Mouse (Mus musculus) forebrain, embryonic 10.5 days (tissue): ENCODE data around the gene Dusp8. TPM values are rescaled to one million over a fixed set of nuclear protein-coding genes. Genes with fewer than 3 reads are reported as not detected.
"Not testable (repeated sequence)": the region's sequence is repeated elsewhere in the genome, so short reads cannot be mapped to it uniquely, and the experiment has no call there.

Source experiments
- DNase-seq: peaks from one replicate; pipeline ENCODE4 v3.0.0-alpha.2; 2017; ENCODE audit warnings: low spot score; ENCODE audit errors: extremely low spot score
- H3K27ac ChIP-seq: fragments of 300-500 bp; sonication (generic); 2 replicates; pipeline ENCODE4 v1.5.1; 2016; ENCODE audit warnings: mild to moderate bottlenecking
- H3K27me3 ChIP-seq: fragments of 300-500 bp; sonication (generic); 2 replicates; pipeline ENCODE4 v1.6.1; 2016; ENCODE audit warnings: mild to moderate bottlenecking; ENCODE audit not compliant: poor library complexity, severe bottlenecking
- H3K36me3 ChIP-seq: fragments of 300-500 bp; sonication (generic); replicated peaks from 2 replicates; pipeline ENCODE4 v1.6.1; 2016; ENCODE audit warnings: mild to moderate bottlenecking, moderate library complexity
- H3K4me1 ChIP-seq: fragments of 300-500 bp; sonication (generic); 2 replicates; pipeline ENCODE4 v1.6.1; 2016
- H3K4me3 ChIP-seq: fragments of 300-500 bp; sonication (generic); 2 replicates; pipeline ENCODE4 v1.5.1; 2016; ENCODE audit warnings: mild to moderate bottlenecking, moderate library complexity
- H3K9me3 ChIP-seq: fragments of 300-500 bp; sonication (generic); 2 replicates; pipeline ENCODE4 v1.6.1; 2016; ENCODE audit warnings: mild to moderate bottlenecking, moderate library complexity
- WGBS: fragments of 180-500 bp; shearing (Covaris S2); methylation state at CpG from one replicate; pipeline ENCODE4 v1.1.7; 2016; 5-methylcytosine and 5-hydroxymethylcytosine counted together
- polyA plus RNA-seq: library from polyadenylated mRNA; unstranded; fragments of >200 nt; fragmentation: Nextera tagmentation; extraction: Ambion mirVana; gene quantifications from 2 replicates; pipeline ENCODE4 v1.2.1, GENCODE M21; 2016

Dusp8 gene
- polyA plus RNA-seq = 3.6 and 7.3 TPM in 2 replicates

- H3K36me3 ChIP-seq = no peaks in the 10 kb centered on the region
- H3K4me1 ChIP-seq = peaks cover 61% of the 10 kb centered on the region
- H3K27me3 ChIP-seq = peaks cover 92% of the 10 kb centered on the region
- H3K27ac ChIP-seq = peak within 1 kb of the TSS; percentile 89
- peak within 1 kb of the TSS; percentile 74 for H3K4me3 ChIP-seq
- WGBS = under 1% methylated on average over 62 of the region's 63 CpGs
- peak; percentile 89 for DNase-seq
- no peaks in the 10 kb centered on the region for H3K9me3 ChIP-seq
These were observed at the start of gene Dusp8 for GRCm38 (mm10) chr7:142095183-142095931. Dusp8 (minus strand) TSS chr7:142095843.

- WGBS = 82% methylated on average over 1 of the region's 1 CpGs
- Histone ChIP-seq H3K4me3 (no peak within 1 kb of the TSS), H3K27ac (no peak within 1 kb of the TSS), H3K9me3 (no peaks in the 10 kb centered on the region), H3K36me3 (no peaks in the 10 kb centered on the region), H3K4me1 (no peaks in the 10 kb centered on the region), H3K27me3 (0 out of 2 replicates have a peak, but pooled peaks cover 4% of the 10 kb centered on the region)
- no peak for DNase-seq
These were observed 48.9 kb upstream of the Dusp8 start, which contains the start of gene Gm45337 for GRCm38 (mm10) chr7:142144507-142144906. Gm45337 (minus strand) TSS chr7:142144607.

- not testable (repeated sequence) for H3K9me3 ChIP-seq, H3K36me3 ChIP-seq, H3K4me1 ChIP-seq, H3K27ac ChIP-seq, H3K4me3 ChIP-seq, H3K27me3 ChIP-seq, DNase-seq
- 71% methylated on average over 1 of the region's 1 CpGs for WGBS
These were observed 47.9 kb upstream of the Dusp8 start for GRCm38 (mm10) chr7:142143506-142144010.

GRCm38 (mm10) chr7:142140696-142141095 is 45.1 kb upstream of the Dusp8 start:
- Histone ChIP-seq H3K27me3 (0 out of 2 replicates have a peak, but pooled peaks cover 4% of the 10 kb centered on the region), H3K36me3 (no peaks in the 10 kb centered on the region), H3K9me3 (no peaks in the 10 kb centered on the region), H3K4me1 (no peaks in the 10 kb centered on the region), H3K4me3 (no peak overlapping the region), H3K27ac (no peak overlapping the region)
- WGBS = 50% methylated on average over 1 of the region's 1 CpGs
- no peak for DNase-seq

- H3K4me3 ChIP-seq, H3K27ac ChIP-seq, H3K36me3 ChIP-seq, H3K9me3 ChIP-seq, DNase-seq, H3K27me3 ChIP-seq, H3K4me1 ChIP-seq: not testable (repeated sequence)
- 51% methylated on average over 2 of the region's 2 CpGs for WGBS
These were observed 40.3 kb upstream of the Dusp8 start, which contains the start of gene Gm39115 for GRCm38 (mm10) chr7:142135934-142136333. Gm39115 (minus strand) TSS chr7:142136034.

- WGBS = 70% methylated on average over 4 of the region's 4 CpGs
- Histone ChIP-seq H3K4me3 (no peak overlapping the region), H3K27me3 (no peaks in the 10 kb centered on the region), H3K36me3 (no peaks in the 10 kb centered on the region), H3K27ac (no peak overlapping the region), H3K4me1 (no peaks in the 10 kb centered on the region), H3K9me3 (no peaks in the 10 kb centered on the region)
- DNase-seq = no peak
These were observed 38.8 kb upstream of the Dusp8 start for GRCm38 (mm10) chr7:142134206-142134995.

GRCm38 (mm10) chr7:142128843-142129242 is 33.2 kb upstream of the Dusp8 start:
- no peaks in the 10 kb centered on the region for H3K9me3 ChIP-seq
- H3K36me3 ChIP-seq = no peaks in the 10 kb centered on the region
- DNase-seq = no peak
- H3K27me3 ChIP-seq = no peaks in the 10 kb centered on the region
- H3K4me3 ChIP-seq = no peak overlapping the region
- no peak overlapping the region for H3K27ac ChIP-seq
- no peaks in the 10 kb centered on the region for H3K4me1 ChIP-seq
- WGBS = 65% methylated on average over 4 of the region's 4 CpGs

GRCm38 (mm10) chr7:142120629-142121028 is 25.0 kb upstream of the Dusp8 start, which contains the start of gene Gm45618:
Gm45618 (minus strand) TSS chr7:142120729.
- H3K36me3 ChIP-seq, H3K27me3 ChIP-seq, H3K4me3 ChIP-seq, H3K4me1 ChIP-seq, H3K27ac ChIP-seq, H3K9me3 ChIP-seq, DNase-seq: not testable (repeated sequence)
- 85% methylated on average over 1 of the region's 1 CpGs for WGBS

- no peak overlapping the region for H3K27ac ChIP-seq
- no peaks in the 10 kb centered on the region for H3K36me3 ChIP-seq
- WGBS = 21% methylated on average over 5 of the region's 5 CpGs
- H3K4me3 ChIP-seq = no peak overlapping the region
- DNase-seq = no peak
- H3K4me1 ChIP-seq = no peaks in the 10 kb centered on the region
- no peaks in the 10 kb centered on the region for H3K9me3 ChIP-seq
- H3K27me3 ChIP-seq = no peaks in the 10 kb centered on the region
These were observed 24.0 kb upstream of the Dusp8 start for GRCm38 (mm10) chr7:142119632-142120031.

- H3K9me3 ChIP-seq = no peaks in the 10 kb centered on the region
- H3K27me3 ChIP-seq = peaks cover 6% of the 10 kb centered on the region
- H3K4me1 ChIP-seq = peaks cover 10% of the 10 kb centered on the region
- whole genome bisulfite sequencing = 70% methylated on average over 5 of the region's 5 CpGs
- H3K4me3 ChIP-seq = no peak overlapping the region
- H3K27ac ChIP-seq = no peak overlapping the region
- H3K36me3 ChIP-seq = no peaks in the 10 kb centered on the region
- no peak for DNase-seq
These were observed 9.1 kb upstream of the Dusp8 start for GRCm38 (mm10) chr7:142104747-142105146.

- no peaks in the 10 kb centered on the region for H3K36me3 ChIP-seq
- WGBS = 14% methylated on average over 9 of the region's 9 CpGs
- no peak overlapping the region for H3K27ac ChIP-seq
- no peaks in the 10 kb centered on the region for H3K9me3 ChIP-seq
- H3K4me3 ChIP-seq = no peak overlapping the region
- peak; percentile 80 for DNase-seq
- H3K4me1 ChIP-seq = peaks cover 36% of the 10 kb centered on the region
- H3K27me3 ChIP-seq = peaks cover 68% of the 10 kb centered on the region
These were observed 2.1 kb upstream of the Dusp8 start for GRCm38 (mm10) chr7:142097776-142098175.

GRCm38 (mm10) chr7:142096701-142097100 is 1.1 kb upstream of the Dusp8 start:
- Histone ChIP-seq H3K36me3 (no peaks in the 10 kb centered on the region), H3K9me3 (no peaks in the 10 kb centered on the region), H3K27me3 (peaks cover 78% of the 10 kb centered on the region), H3K4me3 (no peak overlapping the region; the same call in 1 of the 2 replicates), H3K4me1 (peaks cover 47% of the 10 kb centered on the region), H3K27ac (no peak overlapping the region)
- DNase-seq = no peak
- WGBS = 73% methylated on average over 4 of the region's 4 CpGs
